Mouse (Mus musculus): ENCODE results near the gene Cfap36.

Gene Cfap36

DNA sequence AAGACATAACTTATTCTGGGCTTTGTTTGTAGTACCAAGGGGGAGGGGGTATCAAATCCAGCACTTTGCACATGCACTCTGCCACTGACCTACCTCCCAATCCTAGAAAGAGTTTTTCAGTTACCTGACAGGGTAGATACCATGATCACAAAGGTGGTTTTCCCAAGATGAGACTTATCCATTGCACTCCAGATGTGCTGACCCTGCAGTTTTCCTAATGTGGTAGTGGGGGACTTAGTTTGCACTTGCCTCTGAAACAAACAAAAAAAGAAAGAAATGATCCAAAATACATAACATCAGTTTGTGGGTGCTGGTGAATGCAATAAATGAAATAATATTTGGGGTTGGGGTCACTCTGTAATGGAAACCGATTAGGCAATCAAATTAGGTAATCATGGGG lies 67.9 kb downstream of the Cfap36 start:
- DNase-seq = no peak

DNA sequence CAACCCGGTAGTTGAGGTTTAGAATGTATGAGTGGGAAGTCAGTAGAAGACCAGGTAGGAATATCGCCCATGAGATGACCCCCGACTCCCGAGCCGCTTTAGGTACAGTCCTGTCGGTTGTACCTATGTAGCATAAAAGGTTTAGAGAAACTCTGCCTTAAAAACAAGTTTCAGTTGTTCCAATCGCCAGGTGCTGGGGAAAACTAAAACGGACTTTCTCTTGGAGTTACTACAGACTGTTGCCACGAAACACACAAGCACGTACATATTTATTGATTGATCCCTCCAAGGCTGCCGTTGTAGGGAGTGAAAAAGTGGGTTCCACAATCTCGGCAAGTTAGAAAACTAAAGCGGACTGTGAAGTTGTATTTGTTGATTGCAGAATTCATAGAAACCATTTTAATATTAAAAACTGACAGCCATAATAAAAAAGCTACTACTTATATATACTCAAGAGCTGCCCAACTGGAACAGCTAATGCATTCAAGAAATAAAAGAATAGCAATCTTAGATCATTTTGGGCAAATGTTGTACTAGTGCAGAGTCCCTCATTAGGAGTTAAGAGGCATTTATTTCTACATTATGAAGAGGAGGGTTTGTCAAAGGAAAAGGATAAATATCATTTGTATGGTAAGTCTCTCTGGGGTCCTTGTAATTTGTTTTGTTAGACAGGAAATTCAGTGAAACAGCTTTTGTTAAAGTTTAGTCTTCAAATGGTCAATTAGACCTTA lies 73.3 kb downstream of the Cfap36 start:
- DNase-seq = no peak

DNA sequence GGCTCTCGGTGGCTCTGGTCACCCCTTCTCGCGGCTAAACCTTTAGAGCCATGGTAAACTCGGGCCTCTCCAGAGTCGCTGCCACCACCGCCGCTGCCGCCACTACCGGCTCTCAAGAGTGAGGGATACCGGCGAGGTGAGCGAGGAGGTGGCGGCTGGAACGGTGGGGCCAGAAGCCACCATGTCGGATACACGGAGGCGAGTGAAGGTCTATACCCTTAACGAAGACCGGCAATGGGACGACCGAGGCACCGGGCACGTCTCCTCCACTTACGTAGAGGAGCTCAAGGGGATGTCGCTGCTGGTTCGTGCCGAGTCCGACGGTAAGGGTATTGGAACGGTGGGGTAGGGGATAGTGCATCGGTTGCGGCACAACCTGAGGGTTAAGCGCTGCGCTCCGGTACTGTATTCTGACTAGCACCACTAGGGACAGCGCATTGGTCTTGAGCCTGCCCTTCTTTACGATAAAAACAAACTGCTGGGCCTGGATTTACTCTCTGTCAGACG lies 74.0 kb downstream of the Cfap36 start:
- peak; percentile 67 for DNase-seq

DNA sequence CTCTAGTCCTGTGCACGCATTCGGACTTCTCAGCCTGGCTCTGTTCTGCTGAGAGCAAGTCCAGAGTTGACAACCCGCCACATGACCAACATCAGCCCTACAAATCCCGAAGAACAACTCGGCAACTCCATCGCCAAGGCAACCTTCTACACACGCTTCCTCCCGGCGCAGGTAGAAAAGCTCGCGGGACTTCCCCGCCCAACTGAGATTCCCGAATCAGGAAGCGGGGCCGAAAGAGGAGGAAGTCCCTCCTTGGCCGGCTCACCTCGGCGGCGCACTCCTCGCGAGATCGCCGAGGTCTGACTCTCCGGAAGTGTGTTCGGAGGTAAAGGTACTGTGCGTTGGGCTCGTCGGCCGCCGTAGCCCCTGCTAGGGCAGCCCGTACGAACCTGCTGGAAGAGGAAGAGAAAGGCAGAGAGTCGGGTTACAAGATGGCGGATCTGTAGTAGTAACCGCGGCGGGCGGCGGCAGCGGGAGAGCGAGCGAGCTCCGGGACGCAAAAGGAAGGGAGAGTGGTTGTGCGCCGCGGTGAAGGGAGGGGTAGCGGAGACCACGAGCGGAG lies 74.6 kb downstream of the Cfap36 start, which contains the start of gene Ppp4r3b:
Gene Ppp4r3b (plus strand): TSS at position 328 of the 562 bp plus-strand sequence.
- DNase-seq = peak; percentile 99

DNA sequence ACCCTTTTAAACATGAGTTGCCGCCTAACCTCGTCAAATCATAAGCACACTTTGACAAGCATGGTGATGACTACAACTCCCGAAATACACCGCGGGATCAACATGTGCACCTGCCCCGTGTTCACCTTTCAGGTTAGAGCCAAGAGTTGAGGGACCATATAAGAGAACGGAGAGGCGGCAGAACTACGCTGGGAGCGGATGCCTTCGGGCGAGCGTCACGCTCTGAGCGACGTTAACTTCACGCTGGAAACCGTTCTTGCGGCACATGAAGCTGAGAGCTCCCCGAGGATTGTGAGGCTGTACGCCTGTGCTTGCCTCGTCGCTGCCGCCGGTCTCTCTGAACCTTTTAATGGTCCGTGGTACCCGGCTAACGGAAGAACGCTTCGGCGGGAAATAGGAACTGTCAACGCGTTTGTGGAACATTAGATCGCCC lies 75.2 kb downstream of the Cfap36 start:
- DNase-seq = peak; percentile 86

All from kidney, adult 9 months (tissue).